Mouse (Mus musculus) adipocyte (in vitro differentiated cells): ENCODE measurements around the gene Mrpl44.

Experiments
- DNase-seq: peaks from one replicate; pipeline ENCODE4 v3.0.0-alpha.2; 2016; ENCODE audit warnings: low spot score

Gene Mrpl44

GRCm38 (mm10) chr1:79775927-79776458 is at the start of gene Mrpl44, which contains the start of gene Wdfy1:
Mrpl44 (plus strand) TSS chr1:79776018.
Wdfy1 (minus strand) TSS chr1:79776143.
- peak; percentile 97 for DNase-seq

- DNase-seq = no peak
Measured at GRCm38 (mm10) chr1:79734794-79735193, 41.0 kb upstream of the Mrpl44 start.

- DNase-seq = no peak
Measured at GRCm38 (mm10) chr1:79736408-79736807, 39.4 kb upstream of the Mrpl44 start.

- peak; percentile 68 for DNase-seq
Measured at GRCm38 (mm10) chr1:79739726-79740125, 36.1 kb upstream of the Mrpl44 start.

GRCm38 (mm10) chr1:79741002-79741401 is 34.8 kb upstream of the Mrpl44 start:
- DNase-seq = peak; percentile 14

- DNase-seq = no peak
Measured at GRCm38 (mm10) chr1:79742949-79743348, 32.9 kb upstream of the Mrpl44 start.

- DNase-seq = no peak
Measured at GRCm38 (mm10) chr1:79743385-79743784, 32.4 kb upstream of the Mrpl44 start.

- peak; percentile 97 for DNase-seq
Measured at GRCm38 (mm10) chr1:79746056-79746455, 29.8 kb upstream of the Mrpl44 start.

- DNase-seq = no peak
Measured at GRCm38 (mm10) chr1:79751186-79751585, 24.6 kb upstream of the Mrpl44 start.

- no peak for DNase-seq
Measured at GRCm38 (mm10) chr1:79752015-79752695, 23.7 kb upstream of the Mrpl44 start.

- DNase-seq = no peak
Measured at GRCm38 (mm10) chr1:79752714-79753340, 23.0 kb upstream of the Mrpl44 start.

- DNase-seq = no peak
Measured at GRCm38 (mm10) chr1:79753456-79753855, 22.4 kb upstream of the Mrpl44 start.

GRCm38 (mm10) chr1:79754936-79755335 is 20.9 kb upstream of the Mrpl44 start:
- no peak for DNase-seq

- DNase-seq = peak; percentile 28
Measured at GRCm38 (mm10) chr1:79755376-79755775, 20.4 kb upstream of the Mrpl44 start.

GRCm38 (mm10) chr1:79756417-79756816 is 19.4 kb upstream of the Mrpl44 start:
- DNase-seq = no peak

GRCm38 (mm10) chr1:79757161-79757560 is 18.7 kb upstream of the Mrpl44 start:
- DNase-seq = no peak

GRCm38 (mm10) chr1:79757597-79757996 is 18.2 kb upstream of the Mrpl44 start:
- no peak for DNase-seq

- no peak for DNase-seq
Measured at GRCm38 (mm10) chr1:79759006-79759405, 16.8 kb upstream of the Mrpl44 start.

GRCm38 (mm10) chr1:79759436-79759972 is 16.3 kb upstream of the Mrpl44 start:
- no peak for DNase-seq

GRCm38 (mm10) chr1:79760656-79761055 is 15.2 kb upstream of the Mrpl44 start:
- no peak for DNase-seq

GRCm38 (mm10) chr1:79761106-79761916 is 14.5 kb upstream of the Mrpl44 start:
- peak; percentile 77 for DNase-seq

- no peak for DNase-seq
Measured at GRCm38 (mm10) chr1:79761917-79762271, 13.9 kb upstream of the Mrpl44 start.
